29 mouse cellular contexts compared by ENCODE assay signal in genomic region chr2:145562493-145562892, GRCm38 (mm10).
A peak's percentile ranks its signal among the peaks of the same experiment; 100 is the strongest.
DNase-seq lines count a peak whose midpoint lies in the region; ATAC-seq and TF ChIP-seq lines count a peak whose summit lies in the region.
"Had no signal": no experiment of that assay in that cellular context is flagged by ENCODE, and none has a peak within 500 bp of the region (broad histone marks: within the 10 kb centered on the region; RNA-seq: fewer than 3 reads in every experiment).

No protein-coding gene starts in this region.

- intact Hi-C loops in gastrocnemius, postnatal 36 days (cut with DNase I): no loop called here

- H3K4me2 ChIP-seq in liver, embryonic 11.5 days: no peak overlapping the region
- H3K4me2 ChIP-seq in liver, postnatal 0 days (ENCODE audit: low read depth, low read length): no peak overlapping the region
- no peak overlapping the region for H3K4me2 ChIP-seq in liver, embryonic 14.5 days (ENCODE audit: low read depth)
- H3K4me2 ChIP-seq: embryonic facial prominence, embryonic 13.5 days; embryonic facial prominence, embryonic 15.5 days; forebrain, embryonic 12.5 days had no signal

- TF ChIP-seq CTCF in liver, postnatal 0 days (IDR thresholded peaks at IDR 0.05; ENCODE audit: low read depth): no peak
- TF ChIP-seq CTCF in liver, embryonic 14.5 days (IDR thresholded peaks at IDR 0.05; ENCODE audit: low read depth): no peak

- no peaks in the 10 kb centered on the region; the same call in 1 of the 2 replicates for H3K4me1 ChIP-seq in liver, embryonic 11.5 days (replicated peaks; ENCODE audit: control insufficient read depth, insufficient read depth, low read length)
- no peaks in the 10 kb centered on the region for H3K4me1 ChIP-seq in liver, postnatal 0 days (ENCODE audit: insufficient read depth)
- H3K4me1 ChIP-seq in liver, embryonic 14.5 days (replicated peaks; ENCODE audit: control insufficient read depth in 2 of 2, insufficient read depth in 2 of 2, low read length in 1 of 2): peaks cover 0 to 5% of the 10 kb centered on the region in 2 experiments; a peak in 1 of 4 replicates
- H3K4me1 ChIP-seq: embryonic facial prominence, embryonic 13.5 days; embryonic facial prominence, embryonic 15.5 days; forebrain, embryonic 12.5 days had no signal

- no peaks in the 10 kb centered on the region for H3K36me3 ChIP-seq in liver, embryonic 11.5 days (ENCODE audit: control insufficient read depth, insufficient read depth, low read length)
- no peaks in the 10 kb centered on the region for H3K36me3 ChIP-seq in liver, postnatal 0 days (replicated peaks; ENCODE audit: insufficient read depth, low read length)
- no peaks in the 10 kb centered on the region for H3K36me3 ChIP-seq in liver, embryonic 14.5 days (replicated peaks; ENCODE audit: control insufficient read depth, insufficient read depth, low read depth)
- H3K36me3 ChIP-seq: embryonic facial prominence, embryonic 13.5 days; embryonic facial prominence, embryonic 15.5 days; forebrain, embryonic 10.5 days; forebrain, embryonic 12.5 days; G1E had no signal

- peak; percentile 74 for ATAC-seq in liver, embryonic 11.5 days (replicated peaks; ENCODE audit: low FRiP score)
- ATAC-seq in liver, postnatal 0 days: no peak
- peak; percentile 71 for ATAC-seq in liver, embryonic 14.5 days (ENCODE audit: insufficient read depth)
- peak; percentile 78 for ATAC-seq in megakaryocyte-erythroid progenitor cell, adult 5-6 weeks (replicated peaks; ENCODE audit: low FRiP score, low TSS enrichment, poor library complexity, severe bottlenecking)
- ATAC-seq: activated CD4-positive, CD25-positive, alpha-beta regulatory T cell, adult 4 months; CD4-positive, CD25-positive, alpha-beta regulatory T cell, adult 4 months; forebrain, embryonic 14.5 days; Patski had no signal

- H3K27ac ChIP-seq in liver, embryonic 11.5 days (ENCODE audit: low read depth, low read length): no peak overlapping the region
- H3K27ac ChIP-seq in liver, postnatal 0 days (ENCODE audit: low read depth): no peak overlapping the region
- no peak overlapping the region for H3K27ac ChIP-seq in liver, embryonic 14.5 days
- H3K27ac ChIP-seq: embryonic facial prominence, embryonic 13.5 days; embryonic facial prominence, embryonic 15.5 days; forebrain, embryonic 10.5 days; forebrain, embryonic 12.5 days had no signal

- no peak for TF ChIP-seq EP300 in liver, postnatal 0 days (IDR thresholded peaks at IDR 0.05; ENCODE audit: low read depth)
- no peak for TF ChIP-seq EP300 in liver, embryonic 14.5 days (IDR thresholded peaks at IDR 0.05; ENCODE audit: low read depth)

- no peaks in the 10 kb centered on the region for H3K27me3 ChIP-seq in liver, embryonic 11.5 days (replicated peaks; ENCODE audit: control insufficient read depth, insufficient read depth, low read length)
- no peaks in the 10 kb centered on the region for H3K27me3 ChIP-seq in liver, postnatal 0 days (ENCODE audit: insufficient read depth, low read length)
- H3K27me3 ChIP-seq in liver, embryonic 14.5 days (ENCODE audit: control insufficient read depth, insufficient read depth, low read length): no peaks in the 10 kb centered on the region
- H3K27me3 ChIP-seq: CH12.LX; embryonic facial prominence, embryonic 13.5 days; embryonic facial prominence, embryonic 15.5 days; forebrain, embryonic 12.5 days; Patski had no signal

- H3K9ac ChIP-seq in liver, embryonic 11.5 days (ENCODE audit: low read depth, low read length): no peak overlapping the region
- no peak overlapping the region for H3K9ac ChIP-seq in liver, postnatal 0 days (replicated peaks)
- no peak overlapping the region for H3K9ac ChIP-seq in liver, embryonic 14.5 days (replicated peaks)
- H3K9ac ChIP-seq: embryonic facial prominence, embryonic 13.5 days; embryonic facial prominence, embryonic 15.5 days; forebrain, embryonic 12.5 days had no signal

- H3K4me3 ChIP-seq in liver, embryonic 11.5 days (ENCODE audit: low read depth, low read length): no peak overlapping the region
- H3K4me3 ChIP-seq in liver, postnatal 0 days (ENCODE audit: low read depth, low read length): no peak overlapping the region
- no peak overlapping the region for H3K4me3 ChIP-seq in liver, embryonic 14.5 days (ENCODE audit: insufficient read depth in 1 of 2, low read depth in 2 of 2, low read length in 2 of 2)
- H3K4me3 ChIP-seq: embryonic facial prominence, embryonic 13.5 days; embryonic facial prominence, embryonic 15.5 days; erythroblast, embryonic 14.5 days; forebrain, embryonic 10.5 days; forebrain, embryonic 12.5 days had no signal

- H3K9me3 ChIP-seq in liver, embryonic 11.5 days (ENCODE audit: control insufficient read depth, low read length): no peaks in the 10 kb centered on the region
- H3K9me3 ChIP-seq in liver, postnatal 0 days (ENCODE audit: low read length): no peaks in the 10 kb centered on the region
- H3K9me3 ChIP-seq in liver, embryonic 14.5 days (ENCODE audit: control insufficient read depth, low read length): no peaks in the 10 kb centered on the region
- H3K9me3 ChIP-seq: embryonic facial prominence, embryonic 13.5 days; embryonic facial prominence, embryonic 15.5 days; forebrain, embryonic 10.5 days; forebrain, embryonic 12.5 days had no signal

- no peak for DNase-seq in liver, embryonic 11.5 days (ENCODE audit: low spot score)
- DNase-seq in liver, postnatal 0 days: no peak
- peak; percentile 6 for DNase-seq in c-Kit-positive CD71-positive TER-119-negative erythroid progenitor cells, embryonic 14.5 days (ENCODE audit: low read depth)
- DNase-seq in liver, embryonic 14.5 days (ENCODE audit: low read depth in 3 of 3, low spot score in 3 of 3): no peak
- DNase-seq in gastrocnemius, postnatal 36 days: no peak
- no peak for DNase-seq in urinary bladder, postnatal 14 days (ENCODE audit: low spot score)
- DNase-seq: adrenal gland, adult 8-10 months; adrenal gland, postnatal 14 days; adrenal gland, postnatal 36 days; B cell, adult 2 months; cerebellum, adult 11 months; cerebellum, adult 18-20 months; cerebellum, adult 8-10 months; cerebellum, adult 9-11 months; cerebellum, postnatal 14 days; cerebellum, postnatal 36 days; embryo, embryonic 11 days had no signal
